Mouse (Mus musculus) stomach, postnatal 0 days (tissue): Measurements from ENCODE around the gene Rsph10b. TPM values are rescaled to one million over a fixed set of nuclear protein-coding genes. Genes with fewer than 3 reads are reported as not detected.

Source experiments
- ATAC-seq: fragments of 200-750 bp; cut with Nextera tagmentation; 2 replicates; pipeline ENCODE4 v1.8.0; 2017; ENCODE audit not compliant: low FRiP score, low TSS enrichment
- DNase-seq: peaks from one replicate; pipeline ENCODE4 v3.0.0-alpha.2; 2016; ENCODE audit warnings: low spot score
- H3K27ac ChIP-seq: fragments of 300-500 bp; sonication (generic); replicated peaks from 2 replicates; pipeline ENCODE4 v1.5.1; 2014; ENCODE audit warnings: mild to moderate bottlenecking, control low read depth
- H3K27me3 ChIP-seq: fragments of 300-500 bp; sonication (generic); 2 replicates; pipeline ENCODE4 v1.6.1; 2014; ENCODE audit warnings: low read length; ENCODE audit not compliant: control insufficient read depth, insufficient read depth
- H3K36me3 ChIP-seq: fragments of 300-500 bp; sonication (generic); 2 replicates; pipeline ENCODE4 v1.6.1; 2014; ENCODE audit warnings: low read length, mixed read lengths; ENCODE audit not compliant: control insufficient read depth, insufficient read depth
- H3K4me1 ChIP-seq: fragments of 300-500 bp; sonication (generic); replicated peaks from 2 replicates; pipeline ENCODE4 v1.6.1; 2014; ENCODE audit warnings: antibody characterized with exemption; ENCODE audit not compliant: control insufficient read depth, insufficient read depth
- H3K4me2 ChIP-seq: fragments of 300-500 bp; sonication (generic); replicated peaks from 2 replicates; pipeline ENCODE4 v1.6.1; 2014; ENCODE audit warnings: low read depth, mild to moderate bottlenecking, control low read depth, moderate library complexity
- H3K4me3 ChIP-seq: fragments of 300-500 bp; sonication (generic); 2 replicates; pipeline ENCODE4 v1.5.1; 2014; ENCODE audit warnings: low read depth, low read length, control low read depth
- H3K9ac ChIP-seq: fragments of 300-500 bp; sonication (generic); 2 replicates; pipeline ENCODE4 v1.6.1; 2014; ENCODE audit warnings: mild to moderate bottlenecking, low read length, control low read depth, mixed read lengths
- H3K9me3 ChIP-seq: fragments of 300-500 bp; sonication (generic); 2 replicates; pipeline ENCODE4 v1.6.1; 2016; ENCODE audit warnings: low read length; ENCODE audit not compliant: control insufficient read depth
- CTCF ChIP-seq: IDR thresholded peaks from 2 replicates; pipeline ENCODE4 v1.5.1; 2016; ENCODE audit warnings: antibody characterized with exemption, low read depth, mild to moderate bottlenecking, moderate library complexity
- EP300 ChIP-seq: optimal IDR thresholded peaks from 2 replicates; pipeline ENCODE3; 2016; ENCODE audit warnings: antibody characterized with exemption
- WGBS: fragments of 180-500 bp; shearing (Covaris S2); extraction: QIAGEN DNeasy Blood & Tissue Kit; methylation state at CpG from one replicate; pipeline ENCODE4 v1.1.7; 2014; 5-methylcytosine and 5-hydroxymethylcytosine counted together
- polyA plus RNA-seq: library from polyadenylated mRNA; unstranded; fragments of >200 nt; fragmentation: Nextera tagmentation; extraction: Ambion mirVana; gene quantifications from 2 replicates; pipeline ENCODE4 v1.2.1, GENCODE M21; 2015

Gene Rsph10b
- polyA plus RNA-seq, 1 experiment from 2014 or later = 0.19 TPM

- H3K9me3 ChIP-seq = no peaks in the 10 kb centered on the region
- TF ChIP-seq EP300 = no peak
- no peak for TF ChIP-seq CTCF
Measured at GRCm38 (mm10) chr5:144014551-144015311, 81.9 kb downstream of the Rsph10b start, which contains the start of gene Ccz1. TSS of gene Ccz1 (minus strand) at chr5:144014877.

GRCm38 (mm10) chr5:144015312-144015650 lies 82.4 kb downstream of the Rsph10b start:
- Histone ChIP-seq H3K4me2 (no peak overlapping the region), H3K27me3 (no peaks in the 10 kb centered on the region), H3K36me3 (peaks cover 13% of the 10 kb centered on the region; the same call in 1 of the 2 replicates), H3K27ac (no peak overlapping the region), H3K4me1 (no peaks in the 10 kb centered on the region), H3K9me3 (no peaks in the 10 kb centered on the region), H3K9ac (no peak overlapping the region), H3K4me3 (peak overlapping the region; percentile 99; the same call in 1 of the 2 replicates)
- DNase-seq (no peak), ATAC-seq (no peak)
- 58% methylated on average over 3 of the region's 3 CpGs for whole genome bisulfite sequencing
- TF ChIP-seq EP300 (no peak), CTCF (no peak)

More at GRCm38 (mm10) chr5:144014551-144015311, 81.9 kb downstream of the Rsph10b start, which contains the start of gene Ccz1:
- peak within 1 kb of the TSS; percentile 93 for H3K27ac ChIP-seq
- no peaks in the 10 kb centered on the region for H3K27me3 ChIP-seq
- peak; percentile 86 for DNase-seq
- WGBS = 3% methylated on average over 47 of the region's 47 CpGs
- H3K4me3 ChIP-seq = peak within 1 kb of the TSS; percentile 99
- peak; percentile 99 for ATAC-seq
- peaks cover 15% of the 10 kb centered on the region; the same call in 1 of the 2 replicates for H3K36me3 ChIP-seq
- H3K9ac ChIP-seq = peak within 1 kb of the TSS; percentile 94
- H3K4me1 ChIP-seq = no peaks in the 10 kb centered on the region
- H3K4me2 ChIP-seq = peak within 1 kb of the TSS; percentile 55

GRCm38 (mm10) chr5:144015845-144016244 lies 83.0 kb downstream of the Rsph10b start:
- WGBS = 82% methylated on average over 9 of the region's 9 CpGs
- no peak for DNase-seq
- H3K4me2 ChIP-seq = no peak overlapping the region
- no peak for ATAC-seq
- TF ChIP-seq CTCF (no peak), EP300 (no peak)
- H3K27me3 ChIP-seq = no peaks in the 10 kb centered on the region
- H3K4me3 ChIP-seq = no peak overlapping the region
- H3K36me3 ChIP-seq = peaks cover 8% of the 10 kb centered on the region; the same call in 1 of the 2 replicates
- no peaks in the 10 kb centered on the region for H3K4me1 ChIP-seq
- no peak overlapping the region for H3K9ac ChIP-seq
- no peak overlapping the region for H3K27ac ChIP-seq
- no peaks in the 10 kb centered on the region for H3K9me3 ChIP-seq

GRCm38 (mm10) chr5:144026620-144027263 lies 93.9 kb downstream of the Rsph10b start, which contains the start of gene Ocm:
TSS of gene Ocm (minus strand) at chr5:144026670.
- no peaks in the 10 kb centered on the region for H3K36me3 ChIP-seq
- H3K4me2 ChIP-seq = no peak within 1 kb of the TSS
- no peak within 1 kb of the TSS for H3K27ac ChIP-seq
- DNase-seq = no peak
- ATAC-seq = no peak
- H3K4me1 ChIP-seq = no peaks in the 10 kb centered on the region
- 66% methylated on average over 11 of the region's 11 CpGs for WGBS
- no peak for TF ChIP-seq EP300
- TF ChIP-seq CTCF = no peak
- no peaks in the 10 kb centered on the region for H3K9me3 ChIP-seq
- H3K9ac ChIP-seq = no peak within 1 kb of the TSS
- H3K27me3 ChIP-seq = no peaks in the 10 kb centered on the region
- H3K4me3 ChIP-seq = no peak within 1 kb of the TSS

- DNase-seq = no peak
- TF ChIP-seq CTCF (no peak), EP300 (no peak)
Measured at GRCm38 (mm10) chr5:144032491-144032890, 99.7 kb downstream of the Rsph10b start.

GRCm38 (mm10) chr5:144034567-144034966 lies 101.7 kb downstream of the Rsph10b start:
- ATAC-seq (no peak), DNase-seq (no peak)
- Histone ChIP-seq H3K4me2 (no peak overlapping the region), H3K9me3 (no peaks in the 10 kb centered on the region), H3K4me3 (no peak overlapping the region), H3K4me1 (no peaks in the 10 kb centered on the region), H3K27me3 (no peaks in the 10 kb centered on the region), H3K36me3 (no peaks in the 10 kb centered on the region), H3K27ac (no peak overlapping the region), H3K9ac (no peak overlapping the region)
- no peak for TF ChIP-seq EP300
- no peak for TF ChIP-seq CTCF
- WGBS = 62% methylated on average over 7 of the region's 7 CpGs

More at GRCm38 (mm10) chr5:144032491-144032890, 99.7 kb downstream of the Rsph10b start:
- no peak for ATAC-seq
- Histone ChIP-seq H3K4me1 (no peaks in the 10 kb centered on the region), H3K9me3 (no peaks in the 10 kb centered on the region), H3K9ac (no peak overlapping the region), H3K4me2 (no peak overlapping the region), H3K27me3 (no peaks in the 10 kb centered on the region), H3K4me3 (no peak overlapping the region), H3K36me3 (no peaks in the 10 kb centered on the region), H3K27ac (no peak overlapping the region)
- WGBS = 70% methylated on average over 7 of the region's 7 CpGs

Other genes with a start within 250 kb of the Rsph10b start
- gene Usp42, start 200.8 kb upstream of the Rsph10b start, polyA plus RNA-seq = 5.1 and 5.7 TPM in 2 replicates
- gene Eif2ak1, start 115.2 kb upstream of the Rsph10b start, polyA plus RNA-seq = 18.7 and 19.9 TPM in 2 replicates
- gene Ankrd61, start 35.4 kb upstream of the Rsph10b start, polyA plus RNA-seq = 0.08 TPM in 1 of 2 replicates, not detected in the other
- 65.6 and 69.4 TPM in 2 replicates for gene Aimp2, start 23.2 kb upstream of the Rsph10b start, polyA plus RNA-seq
- gene Pms2, start 23.1 kb upstream of the Rsph10b start, polyA plus RNA-seq = 8.0 and 8.9 TPM in 2 replicates
- gene Gm42421, start 4.9 kb upstream of the Rsph10b start, polyA plus RNA-seq = 0.28 TPM in 1 of 2 replicates, not detected in the other
- gene Ccz1, start 81.8 kb downstream of the Rsph10b start, polyA plus RNA-seq = 57.1 and 59.6 TPM in 2 replicates
- gene Ocm, start 93.6 kb downstream of the Rsph10b start, polyA plus RNA-seq = 0.16 and 0.23 TPM in 2 replicates
- gene Lmtk2, start 167.4 kb downstream of the Rsph10b start, polyA plus RNA-seq = 3.8 and 4.1 TPM in 2 replicates